Mouse (Mus musculus): Measurements from ENCODE around the gene Tmem240. TPM values are rescaled to one million over a fixed set of nuclear protein-coding genes. Genes with fewer than 3 reads are reported as not detected.
"Not testable (repeated sequence)": the region's sequence is repeated elsewhere in the genome, so short reads cannot be mapped to it uniquely, and the experiment has no call there.

Gene Tmem240
- total RNA-seq, 2 experiments from 2014 or later: 44.8 to 45.2 TPM

- peak; percentile 54 to 56 for DNase-seq (ENCODE audit: low spot score in 2 of 2)
These were observed 527 bp downstream of the Tmem240 start for GRCm38 (mm10) chr4:155734951-155735702.

- no peak for DNase-seq (ENCODE audit: low spot score in 2 of 2)
These were observed 1.2 kb downstream of the Tmem240 start for GRCm38 (mm10) chr4:155735788-155736187.

DNA sequence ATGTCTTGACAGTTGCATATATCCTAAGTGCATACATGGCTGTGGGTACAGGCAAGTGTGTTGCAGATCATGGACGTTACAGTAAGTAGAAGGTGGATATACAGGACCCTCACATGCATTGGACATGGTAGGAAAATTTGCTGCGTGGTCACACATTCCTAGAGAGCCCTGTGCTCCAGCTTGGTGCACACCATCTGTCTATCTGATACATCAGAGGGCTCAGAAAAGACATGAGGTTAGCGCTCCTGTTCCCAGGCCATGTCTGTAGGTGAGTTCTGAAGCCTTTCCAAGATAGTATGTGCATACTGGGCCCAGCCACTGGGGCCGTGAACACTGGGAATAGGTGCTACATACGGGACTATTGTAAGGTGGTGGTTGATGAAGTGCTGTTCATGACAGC lies 1.8 kb downstream of the Tmem240 start:
- DNase-seq (ENCODE audit: low spot score in 2 of 2): no peak

- DNase-seq (ENCODE audit: low spot score in 2 of 2): no peak
These were observed 3.7 kb downstream of the Tmem240 start for GRCm38 (mm10) chr4:155738262-155738661.

GRCm38 (mm10) chr4:155739152-155739551 lies 4.6 kb downstream of the Tmem240 start:
- DNase-seq (ENCODE audit: low spot score in 2 of 2): no peak

- DNase-seq (ENCODE audit: low spot score in 2 of 2): peak; percentile 40 to 44
These were observed 5.4 kb downstream of the Tmem240 start for GRCm38 (mm10) chr4:155739741-155740636.

GRCm38 (mm10) chr4:155740681-155741080 lies 6.1 kb downstream of the Tmem240 start:
- not testable (repeated sequence) for DNase-seq (ENCODE audit: low spot score in 2 of 2)

- DNase-seq (ENCODE audit: low spot score in 2 of 2): no peak
These were observed 8.1 kb downstream of the Tmem240 start for GRCm38 (mm10) chr4:155742684-155743083.

- DNase-seq (ENCODE audit: low spot score in 2 of 2): no peak
These were observed 9.9 kb downstream of the Tmem240 start for GRCm38 (mm10) chr4:155744474-155744873.

GRCm38 (mm10) chr4:155745136-155745535 lies 10.5 kb downstream of the Tmem240 start:
- DNase-seq (ENCODE audit: low spot score in 2 of 2): no peak

GRCm38 (mm10) chr4:155746036-155746548 lies 11.5 kb downstream of the Tmem240 start:
- no peak for DNase-seq (ENCODE audit: low spot score in 2 of 2)

DNA sequence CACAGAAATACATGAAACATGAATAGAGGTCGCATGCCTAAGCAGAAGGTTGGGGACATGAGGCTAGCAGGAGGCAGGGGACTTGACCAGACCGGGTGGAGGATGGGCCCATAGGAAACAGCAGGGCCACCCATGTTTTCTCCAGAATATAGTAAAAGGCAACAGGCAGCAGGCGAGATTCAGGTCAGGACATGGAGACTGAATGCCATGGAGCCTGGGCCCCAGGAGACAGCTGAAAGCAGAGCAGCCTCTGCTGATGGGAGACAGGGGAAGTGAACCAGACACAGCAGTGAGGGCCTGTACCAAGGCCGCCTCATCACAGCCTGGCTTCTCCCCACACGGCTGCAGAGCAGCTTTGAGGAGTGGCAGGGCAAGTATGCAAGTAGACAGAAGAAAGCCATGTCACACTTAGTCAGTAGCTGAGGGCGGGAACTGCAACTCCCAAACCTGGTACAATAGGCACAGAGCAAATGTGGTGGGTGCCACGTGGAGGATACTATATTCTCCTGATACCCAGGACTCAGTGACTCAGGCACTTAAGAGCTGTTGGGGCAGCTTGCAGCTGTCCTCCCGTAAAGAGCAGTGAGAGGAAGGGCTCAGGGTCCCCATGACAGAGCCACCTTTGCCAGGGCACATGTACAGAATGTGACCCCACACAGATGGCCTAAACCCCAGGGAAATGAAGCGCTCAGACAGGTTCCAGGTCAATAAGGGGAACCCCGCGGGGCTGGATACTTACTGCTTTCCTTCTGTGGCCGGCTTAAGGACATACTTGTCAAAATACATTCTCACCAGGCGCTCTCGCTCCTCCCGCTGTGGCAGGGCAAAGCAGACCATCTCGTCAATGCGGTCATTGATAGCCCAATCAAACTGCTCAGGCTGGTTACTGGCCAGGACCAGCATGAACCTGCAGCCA lies 12.2 kb downstream of the Tmem240 start:
- no peak for DNase-seq (ENCODE audit: low spot score in 2 of 2)

GRCm38 (mm10) chr4:155757011-155757410 lies 22.4 kb downstream of the Tmem240 start:
- no peak for DNase-seq (ENCODE audit: low spot score in 2 of 2)

DNA sequence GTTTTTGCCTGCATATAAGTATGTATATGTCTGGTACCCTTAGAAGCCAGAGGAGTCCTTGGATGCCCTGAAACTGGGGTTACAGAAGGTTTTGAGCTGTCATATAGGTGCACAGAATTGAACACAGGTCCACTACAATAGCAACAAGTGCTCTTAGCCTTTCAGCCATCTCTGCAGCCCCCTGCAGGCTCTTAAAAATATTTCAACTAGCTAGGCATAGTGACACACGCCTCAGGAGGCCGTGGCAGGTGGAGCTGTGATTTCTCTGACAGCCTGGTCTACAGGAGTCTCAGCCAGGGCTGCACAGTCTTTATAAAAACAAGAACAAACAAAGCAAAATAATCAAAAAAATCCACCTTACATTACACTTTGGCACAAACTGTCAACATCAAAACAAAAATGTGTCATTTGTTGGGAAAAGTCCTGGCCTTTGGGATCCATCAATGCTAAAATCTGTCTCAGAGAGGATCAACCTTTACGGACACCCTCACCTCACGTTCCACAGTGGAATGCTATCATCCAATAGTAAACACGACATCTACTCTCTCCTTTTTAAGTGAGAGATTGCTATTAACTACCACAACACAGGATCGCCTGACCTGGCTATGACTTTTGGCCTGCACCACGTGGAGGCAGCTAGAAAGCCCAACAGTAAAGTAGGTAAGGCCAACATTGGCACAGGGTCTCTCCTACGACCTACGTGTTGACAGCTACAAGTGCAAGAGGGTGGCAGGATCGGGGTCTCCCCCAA lies 25.4 kb downstream of the Tmem240 start:
- DNase-seq (ENCODE audit: low spot score in 2 of 2): peak in 1 of 2 experiments; percentile 20

DNA sequence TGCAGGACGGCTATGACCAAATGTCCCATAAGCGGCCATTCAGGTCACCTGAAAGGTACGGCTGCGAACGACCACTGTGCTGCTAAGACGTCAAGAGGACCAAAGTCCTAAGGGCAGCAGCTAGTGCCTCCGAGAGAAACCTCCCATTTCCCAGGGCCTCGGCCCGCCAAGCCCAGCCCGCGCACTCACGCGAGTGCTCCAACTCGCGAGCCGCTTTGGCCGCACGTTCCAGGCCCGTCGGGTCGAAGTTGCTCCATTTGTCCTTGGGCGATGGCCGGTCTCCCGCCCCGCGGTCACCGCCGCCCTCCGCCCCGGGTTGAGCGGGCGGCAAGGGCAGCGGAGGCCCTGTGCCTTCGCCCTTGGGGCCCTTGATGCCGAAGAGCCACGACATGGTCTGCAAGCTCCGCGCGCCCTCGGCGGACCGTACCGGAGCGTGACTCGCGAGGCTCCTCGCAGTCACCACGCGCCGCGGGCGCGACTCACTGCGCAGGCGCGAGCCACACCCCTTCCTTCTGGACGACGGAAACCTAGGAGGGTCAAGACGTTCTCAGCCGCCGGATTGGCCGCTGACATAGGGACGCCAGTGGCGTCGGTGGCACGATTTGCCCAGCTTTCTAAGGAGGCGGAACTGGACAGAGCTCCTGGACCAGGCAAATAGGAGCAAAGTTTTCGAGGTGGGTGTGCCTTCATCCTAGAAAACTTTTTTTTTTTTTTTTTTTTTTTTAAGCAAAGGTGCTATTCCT lies 26.2 kb downstream of the Tmem240 start, which contains the start of gene Atad3a:
Atad3a (minus strand) TSS at position 481 of the 743 bp plus-strand sequence.
- peak; percentile 97 to 98 for DNase-seq (ENCODE audit: low spot score in 2 of 2)

GRCm38 (mm10) chr4:155761356-155762099 lies 26.9 kb downstream of the Tmem240 start:
- DNase-seq (ENCODE audit: low spot score in 2 of 2): peak in 1 of 2 experiments; percentile 21

- no peak for DNase-seq (ENCODE audit: low spot score in 2 of 2)
These were observed 27.8 kb downstream of the Tmem240 start for GRCm38 (mm10) chr4:155762357-155762756.

- DNase-seq (ENCODE audit: low spot score in 2 of 2): no peak
These were observed 34.9 kb downstream of the Tmem240 start for GRCm38 (mm10) chr4:155769496-155769879.

Data from layer of hippocampus, postnatal 10 days (tissue).